Mouse (Mus musculus): ENCODE measurements around the gene Fcer1g.

DNA sequence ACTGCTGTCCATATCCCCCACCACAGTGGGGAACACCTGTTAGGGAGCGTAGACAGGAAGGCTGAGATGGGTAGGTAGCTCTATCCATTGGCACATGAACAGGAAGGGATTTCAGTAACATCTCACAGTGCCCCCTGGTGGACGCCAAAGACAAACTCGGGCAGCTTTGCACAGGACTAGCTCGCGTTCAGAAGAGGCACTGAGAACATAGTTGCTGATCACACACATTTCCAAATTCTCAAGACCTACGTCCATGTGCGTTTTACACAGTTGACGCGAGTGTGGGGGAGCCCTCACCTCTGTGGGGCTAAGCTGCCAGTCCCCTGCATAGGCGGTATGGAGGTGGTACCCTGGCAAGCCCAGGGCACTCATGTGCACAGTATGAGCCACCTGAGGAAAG is 13.3 kb downstream of the Fcer1g start:
- TF ChIP-seq CTCF (IDR thresholded peaks at IDR 0.05; ENCODE audit: control insufficient read depth, insufficient read depth, low read length) = peak; percentile 88
- no peak for TF ChIP-seq POLR2A (IDR thresholded peaks at IDR 0.05; ENCODE audit: borderline replicate concordance, control insufficient read depth, low read depth, low read length)
